Mouse (Mus musculus) ES-E14 (cell line): ENCODE measurements around the gene Ap4m1.

ENCODE experiments used
- CHD2 ChIP-seq: IDR thresholded peaks from 2 replicates; pipeline ENCODE4 v1.6.1; 2014; ENCODE audit warnings: mild to moderate bottlenecking, low read depth, low read length, inconsistent platforms
- MAFK ChIP-seq: IDR thresholded peaks from 2 replicates; pipeline ENCODE4 v1.6.1; 2014; ENCODE audit warnings: mild to moderate bottlenecking, low read depth, low read length, inconsistent platforms; ENCODE audit not compliant: insufficient read depth
- ZC3H11A ChIP-seq: IDR thresholded peaks from 2 replicates; pipeline ENCODE4 v1.6.1; 2012; ENCODE audit warnings: low read depth, mild to moderate bottlenecking, inconsistent platforms, low read length, borderline replicate concordance

- TF ChIP-seq MAFK = no peak
- peak; percentile 53; the same call in 1 of the 2 replicates for TF ChIP-seq ZC3H11A
- TF ChIP-seq CHD2 = no peak
Measured at GRCm38 (mm10) chr5:138222111-138222510, 50.3 kb downstream of the Ap4m1 start.
